Mouse (Mus musculus) testis, adult 2 months (tissue): ENCODE measurements around the gene Tle2. TPM values are rescaled to one million over a fixed set of nuclear protein-coding genes. Genes with fewer than 3 reads are reported as not detected.

ENCODE experiments used
- H3K27ac ChIP-seq: fragments of 200-500 bp; 2 replicates; pipeline ENCODE4 v1.5.1; 2012; ENCODE audit warnings: low read depth, low read length; ENCODE audit not compliant: control insufficient read depth, insufficient read depth
- H3K27me3 ChIP-seq: fragments of 200-500 bp; 2 replicates; pipeline ENCODE4 v1.6.1; 2012; ENCODE audit warnings: mild to moderate bottlenecking, low read length, moderate library complexity; ENCODE audit not compliant: control insufficient read depth, insufficient read depth
- H3K36me3 ChIP-seq: fragments of 200-500 bp; 2 replicates; pipeline ENCODE4 v1.6.1; 2012; ENCODE audit warnings: mild to moderate bottlenecking, low read length; ENCODE audit not compliant: control insufficient read depth, insufficient read depth
- H3K4me1 ChIP-seq: fragments of 200-500 bp; 2 replicates; pipeline ENCODE4 v1.6.1; 2012; ENCODE audit warnings: low read length; ENCODE audit not compliant: control insufficient read depth, insufficient read depth
- H3K4me3 ChIP-seq: fragments of 200-500 bp; 2 replicates; pipeline ENCODE4 v1.5.1; 2012; ENCODE audit warnings: low read depth, mild to moderate bottlenecking, low read length, moderate library complexity, mixed read lengths; ENCODE audit not compliant: control insufficient read depth
- CTCF ChIP-seq: fragments of 200-500 bp; IDR thresholded peaks from 2 replicates; pipeline ENCODE4 v1.5.1; 2012; ENCODE audit warnings: low read depth, mild to moderate bottlenecking, inconsistent platforms, low read length, moderate library complexity; ENCODE audit not compliant: control insufficient read depth, insufficient read depth, insufficient replicate concordance
- POLR2A ChIP-seq: fragments of 200-500 bp; IDR thresholded peaks from 2 replicates; pipeline ENCODE4 v1.6.1; 2012; ENCODE audit warnings: low read depth, mild to moderate bottlenecking, inconsistent platforms, low read length, moderate library complexity; ENCODE audit not compliant: control insufficient read depth
- polyA plus RNA-seq: library from polyadenylated mRNA; depleted of rRNA; stranded (reverse); fragments of >200 nt; gene quantifications from 2 replicates; pipeline ENCODE4 v1.2.3, GENCODE M21; 2012

The Tle2 gene
- polyA plus RNA-seq, 1 experiment: 19.0 TPM

DNA sequence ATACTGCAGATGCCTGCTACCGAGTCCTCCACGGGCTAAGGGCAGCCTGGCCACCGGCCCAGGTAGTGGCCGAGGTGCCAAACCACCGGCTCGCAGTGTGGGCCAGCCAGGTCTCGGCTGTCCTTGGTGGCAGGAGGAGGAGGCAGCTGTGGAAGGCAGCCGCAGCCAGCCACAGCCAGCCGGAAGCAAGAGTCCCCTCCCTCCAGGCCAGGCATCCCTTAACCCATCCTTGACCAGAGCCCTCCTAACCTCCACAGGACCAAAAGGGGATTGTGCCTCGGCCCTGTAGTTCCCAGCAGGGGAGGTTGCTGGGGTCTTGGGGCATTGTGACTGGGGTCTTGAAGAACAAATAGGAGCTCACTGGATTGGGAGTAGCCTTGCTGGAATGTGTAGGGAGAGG is 10.1 kb upstream of the Tle2 start:
- Histone ChIP-seq H3K4me3 (no peak overlapping the region), H3K27ac (no peak overlapping the region), H3K27me3 (no peaks in the 10 kb centered on the region), H3K36me3 (no peaks in the 10 kb centered on the region), H3K4me1 (peaks cover 8% of the 10 kb centered on the region)
- TF ChIP-seq CTCF (no peak), POLR2A (no peak)

DNA sequence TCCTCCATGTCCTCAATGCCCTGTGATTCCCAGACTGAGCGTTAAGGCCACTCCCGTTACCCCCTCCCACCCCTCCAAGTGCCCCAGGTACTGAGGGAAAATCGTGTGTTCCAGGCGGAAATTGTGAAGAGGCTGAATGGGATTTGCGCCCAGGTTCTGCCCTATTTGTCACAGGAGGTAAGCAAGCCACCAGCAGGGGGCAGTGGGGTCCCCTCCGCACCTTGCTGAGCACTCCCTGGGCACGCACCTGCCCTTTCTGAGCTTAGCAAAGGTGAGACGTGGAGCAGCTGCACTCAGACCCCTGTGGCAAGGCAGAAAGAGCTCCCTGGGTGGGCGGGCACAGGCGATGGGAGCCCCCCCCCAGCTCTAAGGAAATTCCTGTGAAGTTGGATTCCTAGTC is 9.6 kb upstream of the Tle2 start:
- no peak for TF ChIP-seq POLR2A
- TF ChIP-seq CTCF: peak; percentile 42; the same call in 1 of the 2 replicates
- peaks cover 8% of the 10 kb centered on the region for H3K4me1 ChIP-seq
- H3K27me3 ChIP-seq: no peaks in the 10 kb centered on the region
- no peaks in the 10 kb centered on the region for H3K36me3 ChIP-seq
- no peak overlapping the region for H3K4me3 ChIP-seq
- H3K27ac ChIP-seq: no peak overlapping the region

- H3K36me3 ChIP-seq: no peaks in the 10 kb centered on the region
- no peak overlapping the region for H3K27ac ChIP-seq
- TF ChIP-seq POLR2A (no peak), CTCF (no peak)
- no peaks in the 10 kb centered on the region for H3K27me3 ChIP-seq
- peaks cover 6% of the 10 kb centered on the region for H3K4me1 ChIP-seq
- no peak overlapping the region for H3K4me3 ChIP-seq
These were observed 8.8 kb upstream of the Tle2 start for GRCm38 (mm10) chr10:81565257-81566228.

GRCm38 (mm10) chr10:81568381-81569191 is 5.8 kb upstream of the Tle2 start:
- Histone ChIP-seq H3K4me3 (no peak overlapping the region), H3K4me1 (peaks cover 30% of the 10 kb centered on the region), H3K36me3 (no peaks in the 10 kb centered on the region), H3K27me3 (no peaks in the 10 kb centered on the region), H3K27ac (peak overlapping the region; percentile 33; the same call in 1 of the 2 replicates)
- TF ChIP-seq POLR2A: no peak
- TF ChIP-seq CTCF: no peak

DNA sequence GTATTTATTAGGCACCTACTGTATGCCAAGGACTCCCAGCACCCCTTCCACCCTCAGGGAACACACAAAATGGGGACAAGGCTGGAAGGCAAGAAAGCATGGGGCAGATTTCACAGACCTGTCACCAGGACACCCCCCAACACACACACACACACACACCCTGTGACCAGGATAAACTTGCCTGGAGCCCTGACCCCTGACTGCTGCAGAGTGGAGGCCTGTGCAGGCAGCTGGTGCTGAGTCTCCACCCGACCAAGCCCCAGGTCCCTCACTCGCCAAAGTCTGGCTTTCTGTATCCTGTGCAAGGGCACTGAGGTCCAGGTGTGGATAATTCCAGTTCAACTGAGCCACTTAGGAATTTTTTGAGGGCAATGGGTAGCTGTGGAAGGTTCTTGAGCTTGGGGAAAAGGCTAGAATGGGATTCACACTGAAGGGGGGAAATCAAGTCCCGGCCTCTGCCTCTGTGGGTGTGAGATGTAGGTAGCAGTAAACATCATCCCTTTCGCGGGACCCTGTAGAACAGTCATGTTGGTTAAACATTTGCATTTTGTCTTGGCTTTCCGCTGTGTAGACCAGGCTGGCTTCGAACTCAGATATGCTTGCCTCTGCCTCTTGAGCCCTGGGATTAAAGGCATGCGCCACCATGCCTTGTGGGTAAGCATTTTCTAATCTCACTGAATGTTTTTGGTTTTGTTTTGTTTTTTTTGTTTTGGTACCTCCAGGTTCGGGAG is 4.7 kb upstream of the Tle2 start:
- Histone ChIP-seq H3K4me3 (no peak overlapping the region), H3K36me3 (no peaks in the 10 kb centered on the region), H3K27ac (no peak overlapping the region), H3K4me1 (peaks cover 32% of the 10 kb centered on the region), H3K27me3 (no peaks in the 10 kb centered on the region)
- no peak for TF ChIP-seq POLR2A
- no peak for TF ChIP-seq CTCF

DNA sequence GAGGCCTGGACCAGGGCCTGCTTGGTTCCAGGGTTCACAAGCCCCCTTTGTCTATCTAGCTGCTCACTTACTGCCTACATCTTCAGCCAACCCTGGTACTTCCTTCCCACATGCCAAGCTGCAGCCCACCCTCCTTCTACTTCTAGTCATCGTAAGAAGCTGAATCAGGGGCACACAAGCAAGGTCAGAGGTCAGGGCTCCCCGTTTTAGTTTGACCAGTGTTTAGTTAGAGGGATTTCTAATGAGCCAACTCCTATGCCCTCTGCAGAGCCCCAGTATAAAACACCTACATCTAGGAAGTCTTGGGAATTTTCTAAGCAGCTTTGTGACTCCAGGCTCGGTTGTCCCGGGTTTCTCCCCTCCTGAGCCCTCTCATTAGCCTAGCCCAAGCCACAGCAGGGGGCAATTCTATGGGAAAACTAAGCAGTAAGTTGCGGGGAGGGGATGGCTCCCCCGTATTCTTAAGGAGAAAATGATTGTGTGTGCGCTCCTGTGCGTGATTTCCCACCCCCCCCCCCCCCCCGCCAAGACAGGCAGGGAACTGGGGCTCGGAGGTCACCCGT is 4.0 kb upstream of the Tle2 start:
- TF ChIP-seq CTCF (no peak), POLR2A (no peak)
- Histone ChIP-seq H3K27me3 (no peaks in the 10 kb centered on the region), H3K4me1 (peaks cover 35% of the 10 kb centered on the region), H3K36me3 (no peaks in the 10 kb centered on the region), H3K27ac (no peak overlapping the region; the same call in 1 of the 2 replicates), H3K4me3 (peak overlapping the region; percentile 68)
